Mouse (Mus musculus) ovary, postnatal 10 days (tissue): ENCODE results near the gene Gm136.
"Not testable (repeated sequence)": the region's sequence is repeated elsewhere in the genome, so short reads cannot be mapped to it uniquely, and the experiment has no call there.

Experiments
- DNase-seq: peaks from one replicate; pipeline ENCODE4 v3.0.0; 2022; ENCODE audit warnings: low spot score

Gene Gm136

DNA sequence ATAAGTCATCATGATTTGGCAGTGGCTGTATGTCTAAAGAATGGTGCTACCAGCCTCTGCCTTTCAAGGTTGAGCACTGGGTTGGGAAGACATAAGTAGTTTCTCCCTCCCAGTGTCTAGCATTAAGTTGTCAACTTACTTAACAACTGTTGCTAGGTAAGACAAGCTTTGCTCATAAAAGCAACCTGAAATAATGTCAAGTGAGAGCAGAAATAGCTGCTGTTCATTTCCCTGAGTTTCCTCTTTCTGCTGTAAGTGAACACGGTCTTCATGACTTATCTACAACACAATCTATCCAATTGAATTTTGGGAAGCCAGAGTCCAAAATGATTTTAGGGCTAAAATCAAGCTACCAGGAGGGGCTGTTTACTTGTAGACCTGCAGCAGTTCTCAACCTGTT lies at the start of gene Gm136:
Gene Gm136 (minus strand): TSS at position 101 of the 400 bp plus-strand sequence.
- DNase-seq, result no peak

DNA sequence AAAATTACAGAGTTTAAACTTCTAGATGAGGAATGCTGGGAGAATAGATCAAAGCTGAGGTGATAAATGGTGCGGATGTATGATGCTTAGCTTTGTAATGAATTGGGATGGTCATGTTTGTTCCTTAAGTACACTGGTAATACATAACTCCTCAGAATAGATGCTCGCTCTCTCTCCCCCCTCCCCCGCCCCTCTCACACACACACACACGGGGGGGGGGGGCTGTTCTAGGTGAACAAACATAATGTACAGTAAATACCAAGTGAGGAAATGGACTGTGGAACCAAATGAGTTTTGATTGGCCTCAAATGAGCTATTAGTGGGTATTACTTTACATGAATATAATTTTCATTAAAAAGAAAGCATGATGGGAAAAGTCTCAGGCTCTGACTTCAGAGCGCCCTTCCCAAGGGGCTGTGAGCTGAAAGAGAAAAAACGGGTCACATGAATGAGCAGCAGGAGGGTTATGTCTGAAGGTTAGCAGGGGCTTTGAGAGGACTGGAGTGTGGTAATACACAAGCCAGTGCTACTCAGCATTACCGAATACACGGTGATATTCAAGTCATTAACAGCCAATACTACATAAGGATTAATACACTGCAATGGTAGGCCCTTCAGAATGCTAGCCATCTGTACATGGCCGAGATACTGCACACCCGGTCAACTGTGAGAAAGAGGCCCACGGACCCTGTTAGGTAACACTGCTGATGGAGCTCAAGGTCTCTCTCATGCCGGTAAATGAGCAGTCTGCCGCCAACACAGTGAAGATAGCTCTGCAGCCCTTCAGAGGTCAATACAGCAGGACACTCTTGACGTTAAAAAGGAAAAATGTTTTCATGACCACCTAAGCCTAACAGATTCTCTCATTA lies 45.3 kb upstream of the Gm136 start:
- no peak for DNase-seq

- DNase-seq, result no peak
Observed at GRCm38 (mm10) chr4:34798005-34798404, 41.9 kb upstream of the Gm136 start.

- no peak for DNase-seq
Observed at GRCm38 (mm10) chr4:34797294-34797983, 41.4 kb upstream of the Gm136 start.

GRCm38 (mm10) chr4:34796294-34796693 lies 40.2 kb upstream of the Gm136 start:
- DNase-seq, result no peak

DNA sequence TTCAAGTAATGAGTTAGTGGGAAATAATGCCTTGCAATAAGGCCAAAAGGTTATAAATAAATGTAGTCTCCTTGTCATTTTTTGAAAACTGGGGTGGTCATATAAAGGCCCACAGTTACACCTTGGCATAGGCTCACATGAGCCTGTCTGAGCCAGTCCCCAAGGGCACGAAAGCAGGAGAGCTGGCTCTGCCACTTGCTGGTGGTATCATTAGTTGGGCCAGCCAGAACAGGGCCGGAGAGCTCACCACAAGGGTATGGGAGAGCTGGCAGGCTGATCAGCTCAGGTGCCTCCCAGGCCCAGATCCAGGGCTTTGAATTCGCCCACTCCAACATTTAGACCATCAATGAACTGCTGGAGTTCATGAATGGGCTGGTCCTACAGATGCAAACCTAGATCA lies 30.4 kb upstream of the Gm136 start:
- DNase-seq, result no peak

- DNase-seq, result no peak
Observed at GRCm38 (mm10) chr4:34785646-34786045, 29.6 kb upstream of the Gm136 start.

- DNase-seq, result no peak
Observed at GRCm38 (mm10) chr4:34784865-34785264, 28.8 kb upstream of the Gm136 start.

DNA sequence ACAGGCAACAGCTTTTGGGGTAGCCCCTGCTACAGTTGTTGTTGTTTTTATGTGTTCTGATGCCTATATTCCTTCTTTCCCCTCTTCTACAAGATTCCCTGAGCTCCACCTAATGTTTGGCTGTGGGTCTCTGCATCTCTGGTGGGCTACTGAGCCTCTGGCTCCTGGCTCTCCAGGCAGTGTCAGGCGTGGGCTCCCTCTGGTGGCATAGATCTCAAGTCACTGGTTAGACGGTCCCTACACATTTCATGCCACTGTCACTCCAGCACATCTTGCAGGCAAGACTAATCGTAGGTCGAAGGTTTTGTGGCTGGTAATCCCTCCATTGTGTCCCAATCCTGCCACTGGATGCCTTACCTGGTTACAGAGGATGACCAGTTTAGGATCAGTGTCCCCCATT lies 26.7 kb upstream of the Gm136 start:
- DNase-seq, result no peak

- DNase-seq, result peak; percentile 84
Observed at GRCm38 (mm10) chr4:34777677-34778527, 21.8 kb upstream of the Gm136 start, which contains the start of gene Smim8. Smim8 (minus strand) TSS chr4:34778423.

DNA sequence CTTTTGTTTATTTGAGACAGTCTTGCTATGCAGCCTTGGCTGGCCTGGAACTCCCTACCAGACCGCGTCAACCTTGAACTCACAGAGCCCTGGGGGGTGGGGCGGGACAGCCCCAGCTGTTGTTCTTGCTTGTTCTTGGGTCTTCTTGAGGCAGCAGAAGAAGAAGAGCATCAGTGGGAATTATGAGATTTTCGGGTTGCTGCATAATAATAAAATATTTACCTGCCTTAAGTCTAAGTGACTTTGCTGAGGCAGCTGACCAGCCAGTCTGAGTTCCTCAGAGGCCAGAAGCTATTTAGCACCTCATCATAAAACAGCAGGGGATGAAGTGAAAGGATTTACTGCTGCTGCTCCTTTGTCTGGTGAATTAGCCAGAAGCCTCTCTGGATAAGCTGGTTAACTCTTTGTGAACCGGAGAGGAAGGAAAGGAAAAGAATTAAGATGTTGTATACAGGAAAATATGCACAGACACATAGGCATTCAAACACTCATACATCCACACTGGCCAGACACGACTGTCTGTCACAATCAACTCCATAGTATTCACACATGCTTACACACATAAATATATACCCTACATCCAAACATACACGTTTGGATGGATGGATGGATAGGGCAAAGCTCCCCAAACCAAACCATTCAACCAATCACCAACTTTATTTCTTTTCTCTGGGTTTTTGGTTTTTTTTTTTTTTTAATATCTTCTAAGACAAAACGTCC lies 15.7 kb upstream of the Gm136 start:
- no peak for DNase-seq

- DNase-seq, result no peak
Observed at GRCm38 (mm10) chr4:34749236-34749635, 6.8 kb downstream of the Gm136 start.

DNA sequence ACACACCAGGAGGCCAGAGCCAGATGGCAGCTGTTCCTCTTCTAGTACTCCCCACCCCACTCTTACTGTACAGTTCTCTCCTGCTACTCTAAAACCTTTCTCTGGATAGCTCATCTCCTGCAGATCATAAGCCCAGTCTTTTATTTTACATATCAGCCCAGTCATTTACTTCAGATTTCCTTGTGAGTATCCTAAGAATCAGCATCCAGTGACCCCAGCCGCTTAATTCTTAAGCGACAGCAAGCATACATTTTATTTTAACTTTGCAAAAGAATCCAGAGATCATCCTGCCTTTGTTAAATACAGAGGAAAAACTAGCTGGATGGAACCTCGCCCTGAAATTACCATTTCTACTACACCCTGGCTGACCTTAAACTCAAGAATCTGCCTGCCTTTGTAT lies 21.6 kb downstream of the Gm136 start:
- DNase-seq, result no peak

DNA sequence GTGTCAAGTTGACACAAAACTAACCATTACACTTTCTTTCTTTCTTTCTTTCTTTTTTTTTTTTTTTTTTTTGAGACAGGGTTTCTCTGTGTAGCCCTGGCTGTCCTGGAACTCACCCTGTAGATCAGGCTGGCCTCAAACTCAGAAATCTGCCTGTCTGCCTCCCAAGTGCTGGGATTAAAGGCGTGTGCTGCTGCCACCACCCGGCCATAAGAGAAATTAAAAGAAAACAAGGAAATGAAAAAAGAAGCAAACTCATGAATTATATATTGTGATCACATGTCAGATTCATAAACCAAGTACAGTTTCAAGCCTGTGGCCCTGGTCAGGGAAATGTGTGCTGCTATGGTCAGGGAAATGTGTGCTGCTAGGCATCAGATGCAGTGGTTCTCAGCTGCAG lies 22.6 kb downstream of the Gm136 start:
- DNase-seq, result not testable (repeated sequence)

DNA sequence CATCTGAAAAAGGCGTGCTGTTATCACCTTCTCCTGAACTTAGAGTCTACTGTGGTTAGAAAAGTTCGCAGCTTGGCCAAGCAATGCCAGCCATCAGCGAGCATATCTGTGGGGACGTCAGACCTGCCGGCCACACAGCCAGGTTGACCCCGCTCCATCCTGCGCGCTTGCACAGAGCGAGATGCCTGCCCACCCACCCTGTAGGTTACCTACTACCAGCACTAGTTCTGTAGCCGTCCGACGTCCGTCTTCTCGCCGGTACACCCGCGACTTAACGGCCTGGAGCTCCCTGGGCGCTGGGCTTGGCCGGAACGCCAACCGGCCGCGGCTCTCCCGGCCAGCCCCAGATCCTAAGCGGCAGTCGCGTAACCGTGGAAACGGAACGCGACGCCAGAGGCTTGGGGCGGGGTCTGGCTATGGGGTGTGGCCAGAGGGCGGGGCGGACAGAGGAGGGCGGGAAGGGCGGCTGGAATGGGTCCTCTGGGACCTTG lies 26.2 kb downstream of the Gm136 start, which contains the start of gene Cfap206:
Gene Cfap206 (minus strand): TSS at position 356 of the 491 bp plus-strand sequence.
- DNase-seq, result peak; percentile 49

GRCm38 (mm10) chr4:34725710-34726109 lies 30.4 kb downstream of the Gm136 start:
- not testable (repeated sequence) for DNase-seq

DNA sequence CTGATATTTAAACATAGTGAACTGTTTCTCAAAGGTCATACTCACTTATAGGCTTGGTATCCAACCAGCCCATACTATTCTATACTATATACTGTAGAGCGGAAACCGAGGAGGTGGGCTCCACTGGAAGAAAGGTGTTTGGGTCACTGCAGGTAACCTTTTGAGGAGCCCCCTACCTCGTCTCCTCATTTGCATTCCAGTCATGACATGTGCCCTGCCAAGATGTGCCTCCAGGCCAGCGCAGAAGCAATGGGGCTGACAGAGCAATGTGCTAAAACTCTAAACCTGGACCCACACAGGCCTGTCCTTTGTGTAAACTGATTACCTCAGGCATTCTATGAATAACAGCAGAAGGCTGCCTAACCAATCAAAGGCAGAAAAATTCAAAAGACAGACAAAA lies 31.8 kb downstream of the Gm136 start:
- no peak for DNase-seq

DNA sequence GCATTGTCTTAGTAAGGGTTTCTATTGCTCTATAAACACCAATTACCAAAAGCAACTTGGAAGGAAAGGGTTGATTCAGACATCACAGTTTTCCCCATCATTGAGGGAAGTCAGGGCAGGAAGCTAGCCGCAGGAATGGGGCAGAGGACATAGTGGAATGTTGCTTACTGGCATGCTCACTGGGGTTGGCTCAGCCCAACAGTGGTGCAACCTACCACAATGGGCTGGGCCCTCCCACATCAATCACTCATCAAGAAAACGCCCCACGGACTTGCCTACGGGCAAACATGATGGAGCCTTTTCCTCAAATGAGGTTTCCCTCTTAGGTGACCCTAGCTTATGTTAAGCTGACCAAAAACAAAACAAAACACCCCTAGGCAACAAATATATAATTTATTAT lies 32.9 kb downstream of the Gm136 start:
- no peak for DNase-seq

- DNase-seq, result no peak
Observed at GRCm38 (mm10) chr4:34720127-34720895, 35.8 kb downstream of the Gm136 start.

GRCm38 (mm10) chr4:34719421-34719820 lies 36.6 kb downstream of the Gm136 start:
- DNase-seq, result no peak

DNA sequence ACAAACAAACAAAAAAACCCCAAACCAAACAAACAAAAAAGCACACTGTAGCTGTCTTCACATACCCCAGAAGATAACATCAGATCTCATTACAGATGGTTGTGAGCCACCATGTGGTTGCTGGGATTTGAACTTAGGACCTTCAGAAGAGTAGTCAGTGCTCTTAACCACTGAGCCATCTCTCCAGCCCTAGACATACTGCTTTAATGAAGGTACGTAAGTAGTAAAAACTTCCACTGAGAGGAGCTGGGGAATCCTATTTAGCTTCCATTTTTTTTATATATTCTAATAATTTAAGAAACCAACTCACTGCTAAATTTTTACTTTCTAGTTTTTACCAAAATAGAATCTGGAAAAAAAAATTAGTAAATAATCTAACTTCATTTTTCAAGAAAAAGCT lies 41.0 kb downstream of the Gm136 start:
- no peak for DNase-seq
